Mouse (Mus musculus) gastrocnemius, postnatal 14 days (tissue): Measurements from ENCODE around the gene Ahsa1. TPM values are rescaled to one million over a fixed set of nuclear protein-coding genes. Genes with fewer than 3 reads are reported as not detected.
"Not testable (repeated sequence)": the region's sequence is repeated elsewhere in the genome, so short reads cannot be mapped to it uniquely, and the experiment has no call there.

ENCODE experiments used
- DNase-seq: peaks from one replicate; pipeline ENCODE4 v3.0.0; 2021; ENCODE audit warnings: mixed read lengths
- intact Hi-C: fragments of 180-260 bp; cut with DNase I; formaldehyde crosslinking; loops from one replicate; pipeline ENCODE4 v1.15.1; 2025; ENCODE audit warnings: low total_unique reads
- total RNA-seq, 2 experiments: library from RNA; stranded (reverse); gene quantifications; 2 replicates each; pipeline ENCODE4 v1.2.3; 2021

Gene Ahsa1
- total RNA-seq, 2 experiments from 2014 or later = 111 to 115 TPM

DNA sequence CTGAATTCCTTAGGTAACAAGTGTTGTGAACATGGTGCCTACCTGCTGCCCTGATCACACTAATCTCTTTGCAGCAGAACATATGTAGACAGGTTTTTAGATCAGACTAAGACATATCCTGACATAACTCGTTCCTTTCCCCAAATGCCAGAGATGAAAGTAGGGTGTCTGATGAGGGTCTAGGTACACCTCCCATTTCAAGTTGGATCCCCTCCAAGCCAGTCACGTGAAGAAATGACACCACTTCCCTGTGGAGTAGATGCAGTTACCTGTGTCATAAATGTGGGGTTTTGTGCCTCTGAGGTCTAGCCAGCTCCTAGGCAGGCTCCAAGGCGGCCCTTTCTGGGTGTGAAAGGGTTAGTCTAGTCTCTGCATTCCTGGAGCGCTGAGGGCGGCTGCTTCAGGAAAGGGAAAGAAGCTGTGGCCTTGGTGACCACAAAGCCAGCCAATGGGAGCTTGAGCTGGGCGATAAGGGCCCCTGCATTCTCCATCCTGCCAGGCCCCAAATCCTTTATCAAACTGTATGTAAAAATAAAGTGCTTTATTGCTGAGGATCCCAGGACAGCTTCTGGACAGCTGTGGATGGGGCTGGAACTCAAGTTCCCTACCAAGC is 11.9 kb downstream of the Ahsa1 start:
- no peak for DNase-seq
- intact Hi-C loops = loop anchor here (10.0 kb wide), 1 partner anchor 57 kb away; no protein-coding TSS in a partner anchor

DNA sequence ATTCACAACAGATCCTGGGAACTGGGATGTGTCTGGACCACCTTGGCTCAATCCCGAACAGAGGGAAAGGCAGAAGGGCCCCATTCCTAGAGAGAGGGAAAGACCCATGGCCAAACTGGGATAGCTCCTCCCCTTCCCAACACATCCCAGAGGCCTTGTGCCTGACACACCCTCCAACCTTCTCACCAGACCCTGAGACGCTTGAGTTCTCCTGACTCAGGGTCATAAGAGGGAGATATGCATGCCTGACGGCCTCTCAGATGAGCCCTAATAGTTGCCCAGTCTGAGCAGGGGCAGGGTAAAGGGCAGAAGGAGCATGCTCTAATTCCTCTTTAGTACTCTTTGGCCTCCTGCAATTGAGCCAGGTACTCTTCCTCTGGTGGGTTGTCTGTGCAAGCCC is 13.1 kb downstream of the Ahsa1 start:
- no peak for DNase-seq
- intact Hi-C loops = loop anchor here (10.0 kb wide), 1 partner anchor 55 kb away; no protein-coding TSS in a partner anchor

DNA sequence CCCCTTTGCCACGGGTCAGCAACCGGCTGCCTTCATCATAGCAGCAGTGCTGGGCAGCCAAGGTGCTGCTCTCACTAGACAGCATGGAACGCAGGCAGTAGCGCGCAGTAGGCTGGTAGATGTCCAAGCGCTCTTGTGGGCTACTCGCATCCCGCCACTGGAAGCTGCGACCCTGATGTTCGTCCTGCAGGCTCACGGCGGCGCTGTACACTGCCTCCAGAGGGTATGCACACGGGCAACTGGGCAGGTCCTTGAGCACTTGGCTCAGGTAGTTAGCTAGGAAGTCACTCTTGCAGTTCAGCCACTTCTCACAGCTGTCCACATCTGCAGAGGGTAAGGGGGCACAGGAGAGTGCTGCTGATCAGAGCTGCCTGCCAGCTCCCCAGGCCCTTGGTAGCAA is 13.6 kb downstream of the Ahsa1 start:
- DNase-seq = no peak
- intact Hi-C loops = loop anchor here (10.0 kb wide), 1 partner anchor 55 kb away; no protein-coding TSS in a partner anchor

DNA sequence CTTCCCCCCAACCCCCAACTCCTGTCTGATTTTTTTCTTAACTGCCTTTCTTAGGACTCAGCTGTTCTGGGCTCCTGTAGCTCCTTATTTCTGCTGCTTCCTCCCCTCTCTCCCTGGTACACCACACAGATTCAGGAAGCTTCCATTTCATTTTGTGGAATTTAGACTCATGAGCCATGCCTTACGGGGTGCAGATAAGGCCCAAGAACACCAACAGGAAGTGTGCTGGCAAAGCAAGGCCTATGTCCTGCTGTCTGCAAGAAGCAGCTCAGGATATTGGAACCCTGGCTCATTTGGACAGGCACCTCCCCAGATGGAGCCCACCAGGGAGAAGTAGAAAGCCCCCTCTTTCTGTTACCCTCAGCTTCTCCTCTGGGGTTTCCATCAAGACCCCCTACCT is 15.5 kb downstream of the Ahsa1 start:
- no peak for DNase-seq
- intact Hi-C loops = no loop called here

DNA sequence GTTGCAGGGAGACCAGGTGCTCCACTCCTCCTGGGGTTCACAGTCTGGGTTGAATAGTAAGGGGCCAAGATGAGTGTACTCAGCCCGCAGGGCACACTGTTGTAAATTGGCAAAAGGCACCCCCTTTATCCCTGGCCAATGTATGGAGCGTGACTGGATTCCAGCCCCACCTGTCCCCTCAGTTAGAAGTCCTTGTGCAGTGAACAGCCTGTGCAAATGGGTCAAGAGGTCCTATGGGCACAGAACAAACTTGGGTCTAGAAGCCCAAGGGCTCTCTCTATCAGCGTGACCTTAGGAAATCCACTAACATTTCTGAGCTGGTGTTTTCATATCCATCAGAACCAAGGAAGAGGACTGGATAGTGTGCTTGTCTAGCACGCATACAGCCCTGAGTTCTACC is 16.5 kb downstream of the Ahsa1 start:
- intact Hi-C loops = no loop called here

DNA sequence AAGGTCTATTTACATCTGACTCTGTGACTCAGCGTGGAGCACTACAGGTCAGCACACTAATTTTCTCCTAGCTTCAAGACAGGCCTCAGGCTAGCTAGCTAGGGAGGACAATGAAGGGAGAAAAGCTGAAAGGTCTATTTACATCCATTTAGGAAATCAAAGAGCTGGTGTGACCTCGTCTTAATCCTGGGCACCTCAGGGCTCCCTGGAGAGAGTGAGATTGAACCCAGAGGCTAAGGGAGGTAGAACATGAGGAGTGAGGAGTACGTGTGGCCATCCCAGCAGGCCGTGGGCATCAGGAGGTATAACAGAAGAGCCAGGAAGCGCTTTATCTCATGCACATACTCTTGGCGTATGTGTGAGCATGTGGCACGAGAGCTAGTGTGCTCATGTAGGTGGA is 17.4 kb downstream of the Ahsa1 start:
- intact Hi-C loops = no loop called here
- no peak for DNase-seq

More for the DNA sequence above, 16.5 kb downstream of the Ahsa1 start:
- no peak for DNase-seq

DNA sequence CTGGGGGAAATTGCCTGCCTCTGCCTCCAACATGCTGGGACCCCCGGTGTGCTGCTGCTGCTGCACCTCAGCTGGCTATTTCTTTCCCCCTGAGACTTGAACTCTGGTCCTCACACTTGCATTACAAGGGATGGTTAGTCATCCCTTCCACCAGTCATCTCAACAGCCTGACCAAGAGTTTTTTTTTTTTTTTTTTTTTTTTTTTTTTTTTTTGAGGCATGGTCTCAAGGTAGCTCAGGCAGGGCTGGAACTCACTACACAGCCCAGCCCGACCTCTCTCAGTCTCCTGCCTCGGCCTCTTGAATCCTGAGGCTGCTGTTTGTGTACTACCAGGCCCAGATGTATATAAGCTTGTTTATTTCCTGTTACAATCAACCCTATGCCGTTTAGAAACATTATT is 18.0 kb downstream of the Ahsa1 start:
- DNase-seq = no peak
- intact Hi-C loops = no loop called here

DNA sequence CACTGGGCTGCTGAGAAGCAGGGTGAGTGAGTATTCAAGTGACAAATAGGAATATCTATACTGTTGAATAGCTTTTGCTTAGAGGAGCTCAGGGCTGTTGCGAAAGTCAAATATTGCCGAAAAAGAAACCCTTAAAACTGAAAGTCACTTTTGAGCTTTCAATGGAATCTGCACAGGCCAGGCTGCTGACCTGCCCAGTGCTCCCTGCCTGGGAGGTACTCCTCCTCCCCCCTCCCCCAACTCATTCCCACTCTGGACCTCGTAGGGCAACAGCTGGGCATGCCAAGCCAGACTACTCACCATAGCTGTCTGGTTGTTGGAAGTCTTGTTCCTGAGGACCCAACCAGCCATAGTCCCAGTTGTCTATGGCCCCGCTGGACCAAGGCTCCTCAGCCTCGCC is 18.4 kb downstream of the Ahsa1 start:
- DNase-seq = no peak
- intact Hi-C loops = no loop called here

DNA sequence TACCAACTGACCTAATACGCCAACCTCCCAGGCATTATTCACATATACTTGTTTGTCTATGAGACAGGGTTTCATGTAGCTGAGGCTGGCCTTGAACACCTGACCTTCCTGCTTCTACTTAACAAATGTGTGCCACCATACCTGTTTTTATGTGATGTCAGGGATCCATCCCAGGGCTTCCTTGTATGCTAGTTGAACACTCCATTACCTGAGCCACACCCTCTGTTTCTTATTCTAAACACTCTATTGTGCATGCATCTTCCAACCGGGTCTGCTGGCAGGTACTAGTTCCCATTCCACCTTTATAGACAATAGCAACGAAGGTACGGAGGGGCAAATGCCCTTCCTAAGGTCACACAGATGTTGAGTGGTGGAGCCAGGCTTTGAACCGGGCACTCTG is 22.8 kb downstream of the Ahsa1 start:
- intact Hi-C loops = no loop called here
- no peak for DNase-seq

DNA sequence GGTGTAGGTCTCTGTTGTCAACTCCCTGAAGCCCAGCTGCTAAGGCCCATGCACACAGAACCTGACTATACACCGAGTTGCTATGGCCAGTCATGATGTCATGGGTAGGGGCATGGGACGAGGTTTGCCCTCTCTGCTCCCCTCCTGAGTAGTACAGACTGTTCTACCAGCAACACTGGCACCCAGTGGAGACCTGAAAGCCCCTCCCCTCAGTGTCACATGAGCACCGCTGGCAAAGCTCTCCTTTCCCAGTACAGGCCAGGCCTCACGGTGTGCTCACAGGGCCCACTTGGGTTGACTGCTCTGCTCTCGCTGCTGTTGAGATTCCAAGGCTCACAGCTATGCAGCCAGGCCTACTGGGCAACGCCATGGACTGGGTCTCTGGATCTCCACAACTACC is 27.7 kb downstream of the Ahsa1 start:
- DNase-seq = no peak
- intact Hi-C loops = no loop called here

DNA sequence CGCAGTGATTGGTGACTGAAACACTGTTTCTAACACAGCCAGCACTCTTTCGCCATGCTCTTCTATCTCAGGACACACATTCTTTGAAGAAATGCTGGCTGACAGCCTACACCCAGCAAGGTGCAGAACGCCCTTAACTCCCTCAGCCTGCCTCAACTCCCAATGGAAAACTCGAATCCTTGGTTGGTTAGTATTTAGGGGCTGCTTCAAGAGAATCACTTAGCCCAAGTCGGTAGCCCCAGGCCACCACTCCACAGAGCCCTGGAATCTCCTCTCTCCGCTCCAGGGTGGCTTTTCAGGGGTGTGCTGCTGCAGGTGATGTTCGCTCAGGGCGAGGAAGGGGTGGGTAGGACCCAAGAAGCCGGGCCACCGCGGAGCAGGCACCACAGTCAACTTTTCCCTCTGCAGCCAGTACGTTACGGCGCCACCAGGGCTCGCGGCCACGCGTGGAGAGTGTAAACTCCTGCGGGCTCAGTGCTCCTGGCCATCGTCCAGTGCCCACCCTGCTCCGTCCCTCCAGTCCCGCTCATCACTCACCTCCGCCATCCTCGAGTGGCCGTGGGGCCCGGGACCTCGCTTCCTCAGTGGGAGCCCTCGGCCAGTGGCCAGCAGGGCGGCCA is 32.9 kb downstream of the Ahsa1 start:
- intact Hi-C loops = no loop called here
- DNase-seq = no peak

DNA sequence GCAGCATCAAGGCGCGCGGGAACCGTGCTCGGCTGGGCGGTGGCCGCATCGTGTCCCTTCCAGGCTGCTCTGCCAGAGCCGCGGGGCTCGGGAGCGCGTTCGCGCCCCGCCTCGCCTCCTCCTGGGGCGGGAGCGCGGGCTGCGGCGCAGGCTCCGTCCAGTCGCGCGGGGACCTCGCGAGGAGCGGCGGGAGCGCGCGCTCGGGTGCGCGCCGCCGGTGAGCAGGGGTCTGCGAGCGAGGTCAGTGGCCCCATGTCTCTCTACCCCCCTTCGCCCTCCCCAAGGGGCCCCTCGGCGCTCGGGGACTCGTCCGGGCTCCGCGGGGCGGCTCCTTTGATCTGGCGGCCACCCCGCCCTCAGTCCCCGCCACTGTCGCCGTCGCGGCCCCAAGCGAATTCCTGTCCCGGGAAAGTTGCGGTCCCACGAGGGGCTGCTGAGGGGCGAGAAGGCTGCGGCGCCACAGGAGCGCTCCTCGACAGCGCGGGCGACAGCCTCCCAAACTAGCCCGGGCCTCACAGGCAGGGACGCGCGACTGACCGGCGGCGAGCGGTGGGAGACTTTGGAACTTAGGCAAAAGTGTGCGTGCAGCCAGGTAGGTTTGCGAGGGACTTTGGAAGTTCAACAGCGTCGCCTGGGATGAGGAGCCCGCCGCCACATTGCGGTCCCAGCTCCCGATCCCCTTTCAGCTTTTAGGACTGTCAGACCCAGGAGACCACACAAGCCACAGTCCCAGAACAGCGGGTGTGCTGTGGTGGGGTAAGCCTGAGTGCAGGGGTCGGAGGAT is 33.6 kb downstream of the Ahsa1 start, which contains the start of gene Ism2:
Gene Ism2, minus strand, starts transcription at position 49 of the 784 bp plus-strand sequence.
- intact Hi-C loops = no loop called here
- DNase-seq = peak; percentile 37

DNA sequence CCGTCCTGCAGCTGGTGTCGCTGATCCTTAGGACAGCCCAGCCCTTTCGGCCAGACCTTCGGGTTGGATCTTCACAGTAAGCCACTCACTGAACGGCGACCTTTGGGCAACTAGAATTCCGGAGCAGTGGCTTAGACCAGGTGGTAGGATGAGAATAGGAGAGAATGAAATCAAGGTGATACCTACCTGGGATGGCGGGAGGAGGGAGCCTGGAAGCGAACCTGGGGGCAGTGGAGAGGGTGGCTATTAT is 34.1 kb downstream of the Ahsa1 start:
- DNase-seq = no peak
- intact Hi-C loops = no loop called here

DNA sequence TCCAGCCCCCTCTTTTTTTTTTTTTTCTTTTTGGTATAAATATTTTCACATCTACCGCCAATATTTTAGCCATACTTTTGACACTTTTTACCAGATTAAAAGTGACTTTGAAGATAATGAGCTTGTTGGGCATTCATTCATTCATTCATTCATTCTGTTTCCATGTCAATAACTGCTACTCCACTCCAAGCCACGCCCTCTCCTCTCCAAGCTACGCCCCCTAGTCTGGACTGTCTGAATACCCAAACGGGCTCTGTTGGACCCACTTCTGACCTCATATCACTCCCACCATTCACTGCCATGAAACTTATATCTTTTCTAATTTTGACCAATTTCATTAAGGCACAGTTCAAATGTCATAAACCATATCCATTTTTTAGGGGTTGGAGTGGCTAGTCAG is 34.9 kb downstream of the Ahsa1 start:
- intact Hi-C loops = no loop called here
- DNase-seq = no peak

DNA sequence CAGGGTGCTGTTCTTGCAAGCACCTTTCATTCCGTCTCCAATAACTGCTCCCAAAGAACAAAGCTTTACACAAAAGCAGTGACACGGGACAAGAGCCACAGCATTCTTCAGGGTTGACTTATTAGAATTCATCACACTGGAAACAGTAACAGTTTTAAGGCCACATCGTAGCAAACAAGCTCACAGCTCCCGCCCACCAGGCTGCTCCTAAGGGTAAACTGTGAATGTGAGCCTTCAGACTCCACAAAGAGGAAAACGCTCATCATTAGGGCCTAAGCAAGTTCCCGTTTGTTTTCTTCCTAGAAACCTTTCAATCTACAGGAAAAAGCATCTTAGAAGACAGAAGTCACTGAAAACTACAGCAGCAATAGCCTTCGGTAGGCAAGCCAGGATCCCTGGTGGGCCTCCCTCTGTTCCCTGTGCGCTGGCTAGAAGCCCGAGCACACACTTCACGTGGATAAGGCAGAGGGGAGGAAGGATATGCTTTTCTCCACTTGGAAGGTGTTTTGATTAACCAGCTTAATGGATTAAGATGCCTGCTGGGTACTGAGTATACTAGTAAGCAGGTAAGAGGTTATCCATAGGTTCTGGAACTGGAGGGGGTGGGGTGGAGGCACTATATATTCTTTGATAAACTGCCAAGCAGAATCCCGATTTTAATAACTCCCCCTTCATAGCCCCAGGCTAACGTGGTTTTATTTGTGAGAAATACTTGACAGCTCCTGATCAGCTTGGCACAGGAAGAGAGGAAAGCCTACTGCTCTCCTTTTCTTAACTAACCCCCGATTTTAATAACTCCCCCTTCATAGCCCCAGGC is 39.7 kb downstream of the Ahsa1 start:
- DNase-seq = no peak
- intact Hi-C loops = no loop called here

DNA sequence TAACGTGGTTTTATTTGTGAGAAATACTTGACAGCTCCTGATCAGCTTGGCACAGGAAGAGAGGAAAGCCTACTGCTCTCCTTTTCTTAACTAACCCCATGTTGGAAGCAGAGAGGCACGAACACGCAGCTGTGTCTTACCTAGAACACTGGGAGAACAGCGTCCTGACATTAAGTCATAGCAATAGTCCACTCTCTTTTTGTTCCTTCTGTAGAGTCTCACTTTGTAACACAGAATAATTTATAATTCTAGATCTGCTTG is 40.2 kb downstream of the Ahsa1 start:
- intact Hi-C loops, DNase-seq: not testable (repeated sequence)

DNA sequence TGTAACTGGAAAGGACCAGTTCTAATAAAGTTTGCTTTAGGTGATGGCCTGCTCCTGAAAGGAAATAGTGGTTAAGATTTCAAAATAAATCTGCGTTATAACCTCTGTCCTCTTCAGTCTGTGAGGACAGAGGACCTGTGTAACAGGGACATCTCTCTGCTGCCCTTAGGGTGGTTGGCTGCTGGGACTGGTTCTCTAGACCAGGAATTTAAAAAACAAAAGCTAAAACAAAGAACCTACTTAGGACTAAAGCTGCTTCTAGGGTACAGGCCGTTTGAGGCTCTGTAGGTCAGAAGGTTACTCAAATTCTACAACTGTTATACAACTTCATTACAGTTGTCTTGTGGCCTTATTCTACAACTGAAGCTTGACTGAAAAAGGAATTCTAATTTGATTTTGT is 46.8 kb downstream of the Ahsa1 start:
- DNase-seq = no peak
- intact Hi-C loops = no loop called here

DNA sequence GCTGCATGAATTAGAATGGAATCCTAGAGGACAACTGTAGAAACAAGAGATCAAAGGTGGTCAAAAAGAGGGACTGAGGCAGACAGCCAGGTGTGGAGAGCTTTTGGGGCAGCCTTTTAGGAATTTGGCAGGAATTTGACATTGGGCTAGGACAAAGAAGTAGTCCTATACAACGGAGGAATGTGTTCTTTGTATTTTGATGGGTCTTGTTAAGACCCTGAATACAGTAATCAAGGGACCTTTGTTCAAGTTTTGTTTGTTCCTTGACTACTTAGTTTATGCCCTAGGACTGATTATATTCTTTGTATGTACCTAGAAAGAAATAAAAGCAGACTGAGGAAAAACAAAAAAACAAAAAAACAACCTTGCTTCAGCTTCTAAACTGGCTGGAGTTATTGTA is 51.7 kb downstream of the Ahsa1 start:
- DNase-seq = no peak
- intact Hi-C loops = no loop called here

DNA sequence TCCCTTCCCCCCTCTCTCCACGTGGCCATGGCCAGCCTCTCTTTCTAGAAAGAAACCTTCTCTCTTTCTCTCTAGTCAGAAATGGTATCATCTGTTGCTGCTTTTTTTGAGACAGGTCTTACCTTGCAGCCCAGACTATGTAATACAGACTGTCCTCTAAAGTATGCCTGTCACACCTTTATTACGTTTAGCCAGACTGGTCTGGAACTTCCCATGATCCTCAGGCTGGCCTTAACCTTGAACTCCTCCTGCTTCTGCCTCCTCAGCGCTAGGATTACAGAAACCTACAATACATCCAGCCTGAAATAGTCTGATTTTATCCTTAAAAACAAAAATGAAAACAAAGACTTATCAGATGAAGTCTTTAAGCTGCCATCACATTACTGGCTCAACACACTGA is 53.0 kb downstream of the Ahsa1 start:
- intact Hi-C loops = no loop called here
- no peak for DNase-seq
